22 mouse cellular contexts compared by ENCODE assay signal in the genomic region with DNA sequence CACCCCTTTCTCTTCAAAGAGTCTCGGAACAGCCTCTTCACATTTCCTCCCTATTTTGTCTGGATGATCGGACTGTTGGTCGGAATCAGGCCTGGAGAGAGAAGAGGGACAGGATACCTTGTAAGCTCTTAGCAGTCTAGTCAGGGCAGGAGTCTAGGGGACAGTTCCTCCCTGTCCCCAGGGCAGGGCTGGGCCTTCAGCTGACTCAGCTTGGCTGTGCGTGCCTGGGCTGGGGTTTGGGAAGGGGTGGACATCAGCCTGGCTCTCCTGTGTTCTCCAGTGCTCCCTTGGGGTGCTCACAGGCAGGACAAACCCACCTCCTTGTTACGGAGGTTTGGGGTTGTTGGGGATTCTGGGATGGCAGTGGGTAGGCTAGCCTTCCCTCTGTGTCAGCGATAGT. TPM values are rescaled to one million over a fixed set of nuclear protein-coding genes. Genes with fewer than 3 reads are reported as not detected.
DNase-seq lines count a peak whose midpoint lies in the region; ATAC-seq and TF ChIP-seq lines count a peak whose summit lies in the region.
"Had no signal": no experiment of that assay in that cellular context is flagged by ENCODE, and none has a peak within 500 bp of the region (broad histone marks: within the 10 kb centered on the region; RNA-seq: fewer than 3 reads in every experiment).

No protein-coding gene starts in this region.

- H3K4me2 ChIP-seq in kidney, embryonic 16.5 days (replicated peaks; ENCODE audit: low read depth, low read length): peak overlapping the region; percentile 90; the same call in 1 of the 2 replicates
- H3K4me2 ChIP-seq in embryonic facial prominence, embryonic 14.5 days (ENCODE audit: low read depth, low read length): peak overlapping the region; percentile 78; the same call in 1 of the 2 replicates
- H3K4me2 ChIP-seq in liver, postnatal 0 days (ENCODE audit: low read depth, low read length): peak overlapping the region; percentile 88
- H3K4me2 ChIP-seq in midbrain, postnatal 0 days (ENCODE audit: low read depth, low read length, poor library complexity, severe bottlenecking): no peak overlapping the region
- H3K4me2 ChIP-seq: midbrain, embryonic 12.5 days had no signal

- no peak for TF ChIP-seq CTCF in ES-Bruce4 (IDR thresholded peaks at IDR 0.05; ENCODE audit: low read depth, low read length)
- TF ChIP-seq CTCF in liver, postnatal 0 days (IDR thresholded peaks at IDR 0.05; ENCODE audit: low read depth): no peak
- TF ChIP-seq CTCF in midbrain, postnatal 0 days (IDR thresholded peaks at IDR 0.05): no peak

- no peak overlapping the region for H3K4me3 ChIP-seq in kidney, embryonic 16.5 days (ENCODE audit: low read length)
- H3K4me3 ChIP-seq in ES-Bruce4 (ENCODE audit: low read depth, low read length): no peak overlapping the region
- H3K4me3 ChIP-seq in embryonic facial prominence, embryonic 14.5 days (ENCODE audit: low read depth, low read length): no peak overlapping the region
- no peak overlapping the region for H3K4me3 ChIP-seq in liver, postnatal 0 days (ENCODE audit: low read depth, low read length)
- no peak overlapping the region for H3K4me3 ChIP-seq in midbrain, postnatal 0 days (ENCODE audit: low read depth, low read length)
- H3K4me3 ChIP-seq: midbrain, embryonic 12.5 days had no signal

- H3K9me3 ChIP-seq in kidney, embryonic 16.5 days (ENCODE audit: low read length): no peaks in the 10 kb centered on the region
- no peaks in the 10 kb centered on the region for H3K9me3 ChIP-seq in ES-Bruce4 (replicated peaks; ENCODE audit: control insufficient read depth, insufficient read depth, low read length, poor library complexity, severe bottlenecking)
- no peaks in the 10 kb centered on the region for H3K9me3 ChIP-seq in embryonic facial prominence, embryonic 14.5 days (ENCODE audit: control insufficient read depth, low read length)
- H3K9me3 ChIP-seq in liver, postnatal 0 days (ENCODE audit: low read length): no peaks in the 10 kb centered on the region
- no peaks in the 10 kb centered on the region for H3K9me3 ChIP-seq in midbrain, postnatal 0 days (ENCODE audit: low read length)
- H3K9me3 ChIP-seq: midbrain, embryonic 12.5 days had no signal

- peaks cover 14% of the 10 kb centered on the region for H3K27me3 ChIP-seq in kidney, embryonic 16.5 days (ENCODE audit: insufficient read depth, low read length)
- H3K27me3 ChIP-seq in ES-Bruce4 (ENCODE audit: control insufficient read depth, insufficient read depth, low read length, poor library complexity, severe bottlenecking): no peaks in the 10 kb centered on the region
- H3K27me3 ChIP-seq in embryonic facial prominence, embryonic 14.5 days (replicated peaks; ENCODE audit: control insufficient read depth, insufficient read depth, low read length): peaks cover 40% of the 10 kb centered on the region
- no peaks in the 10 kb centered on the region for H3K27me3 ChIP-seq in liver, postnatal 0 days (ENCODE audit: insufficient read depth, low read length)
- peaks cover 15% of the 10 kb centered on the region for H3K27me3 ChIP-seq in midbrain, postnatal 0 days (ENCODE audit: insufficient read depth, low read length)

- peak; percentile 72; the same call in 1 of the 2 replicates for TF ChIP-seq EP300 in ES-Bruce4 (IDR thresholded peaks at IDR 0.05; ENCODE audit: insufficient read depth, low read depth, low read length)
- no peak for TF ChIP-seq EP300 in liver, postnatal 0 days (IDR thresholded peaks at IDR 0.05; ENCODE audit: low read depth)

- no peak overlapping the region; the same call in 1 of the 2 replicates for H3K27ac ChIP-seq in kidney, embryonic 16.5 days (ENCODE audit: low read length)
- no peak overlapping the region for H3K27ac ChIP-seq in ES-Bruce4 (ENCODE audit: insufficient read depth, low read length)
- no peak overlapping the region for H3K27ac ChIP-seq in embryonic facial prominence, embryonic 14.5 days (replicated peaks; ENCODE audit: low read depth, low read length)
- peak overlapping the region; percentile 79 for H3K27ac ChIP-seq in liver, postnatal 0 days (ENCODE audit: low read depth)
- H3K27ac ChIP-seq in midbrain, postnatal 0 days (ENCODE audit: low read depth, low read length): no peak overlapping the region
- H3K27ac ChIP-seq: hindbrain, postnatal 0 days; midbrain, embryonic 12.5 days had no signal

- no peak for ATAC-seq in kidney, embryonic 16.5 days (ENCODE audit: low FRiP score, low TSS enrichment)
- ATAC-seq in embryonic facial prominence, embryonic 14.5 days (ENCODE audit: low read depth): no peak
- no peak for ATAC-seq in liver, postnatal 0 days
- no peak for ATAC-seq in midbrain, postnatal 0 days (ENCODE audit: low FRiP score)
- ATAC-seq: CD4-positive, CD25-positive, alpha-beta regulatory T cell, adult 4 months; forebrain, embryonic 16.5 days; hindbrain, postnatal 0 days had no signal

- H3K9ac ChIP-seq in kidney, embryonic 16.5 days (replicated peaks; ENCODE audit: low read length): no peak overlapping the region
- H3K9ac ChIP-seq in ES-Bruce4 (ENCODE audit: low read depth, poor library complexity, severe bottlenecking): no peak overlapping the region
- H3K9ac ChIP-seq in embryonic facial prominence, embryonic 14.5 days (ENCODE audit: low read depth, low read length): no peak overlapping the region
- peak overlapping the region; percentile 30 for H3K9ac ChIP-seq in liver, postnatal 0 days (replicated peaks)
- H3K9ac ChIP-seq in midbrain, postnatal 0 days (replicated peaks; ENCODE audit: low read length, poor library complexity, severe bottlenecking): no peak overlapping the region
- H3K9ac ChIP-seq: midbrain, embryonic 12.5 days had no signal

- no peak for DNase-seq in kidney, postnatal 25 days
- DNase-seq in embryonic facial prominence, embryonic 14.5 days (ENCODE audit: low spot score): no peak
- DNase-seq in liver, postnatal 0 days: no peak
- no peak for DNase-seq in midbrain, postnatal 0 days (ENCODE audit: low spot score)
- DNase-seq in cerebellum, postnatal 14 days: no peak
- DNase-seq: adrenal gland, postnatal 25 days; cerebellum, adult 9-10 months; embryo, embryonic 11 days; heart, postnatal 36 days; kidney, postnatal 4 days; right cerebral cortex, adult 18-20 months; thymus, adult 2 months had no signal

- H3K36me3 ChIP-seq in kidney, embryonic 16.5 days (ENCODE audit: insufficient read depth, low read length): no peaks in the 10 kb centered on the region
- no peaks in the 10 kb centered on the region for H3K36me3 ChIP-seq in ES-Bruce4 (ENCODE audit: control insufficient read depth, insufficient read depth, low read length, poor library complexity, severe bottlenecking)
- no peaks in the 10 kb centered on the region for H3K36me3 ChIP-seq in embryonic facial prominence, embryonic 14.5 days (ENCODE audit: control insufficient read depth, insufficient read depth, low read length)
- no peaks in the 10 kb centered on the region for H3K36me3 ChIP-seq in liver, postnatal 0 days (replicated peaks; ENCODE audit: insufficient read depth, low read length)
- no peaks in the 10 kb centered on the region for H3K36me3 ChIP-seq in midbrain, postnatal 0 days (ENCODE audit: insufficient read depth, low read length)
- H3K36me3 ChIP-seq: midbrain, embryonic 12.5 days had no signal

- H3K4me1 ChIP-seq in kidney, embryonic 16.5 days (ENCODE audit: insufficient read depth, low read length): peaks cover 35% of the 10 kb centered on the region
- peaks cover 11% of the 10 kb centered on the region for H3K4me1 ChIP-seq in ES-Bruce4 (ENCODE audit: control insufficient read depth, insufficient read depth, low read length)
- peaks cover 17% of the 10 kb centered on the region for H3K4me1 ChIP-seq in embryonic facial prominence, embryonic 14.5 days (ENCODE audit: control insufficient read depth, insufficient read depth, low read length)
- H3K4me1 ChIP-seq in liver, postnatal 0 days (ENCODE audit: insufficient read depth): peaks cover 56% of the 10 kb centered on the region
- peaks cover 8% of the 10 kb centered on the region; the same call in 1 of the 2 replicates for H3K4me1 ChIP-seq in midbrain, postnatal 0 days (ENCODE audit: insufficient read depth, low read length)

- TF ChIP-seq POLR2A in ES-Bruce4 (IDR thresholded peaks at IDR 0.05; ENCODE audit: insufficient read depth, low read length): no peak

- 80% methylated on average over 6 of the region's 6 CpGs for WGBS in kidney, embryonic 16.5 days
- 50% methylated on average over 5 of the region's 6 CpGs for WGBS in embryonic facial prominence, embryonic 14.5 days
- 67% methylated on average over 6 of the region's 6 CpGs for WGBS in liver, postnatal 0 days (ENCODE audit: insufficient replicate concordance)
- 79% methylated on average over 6 of the region's 6 CpGs for WGBS in midbrain, postnatal 0 days

RNA-seq across cellular contexts. Expression of gene 1700001C19Rik, which starts 1.4 kb away (rescaled TPM):
- polyA plus RNA-seq in kidney, embryonic 16.5 days (2015; fragmentation: Nextera tagmentation; extraction: Ambion mirVana): 0.28 TPM in 1 of 2 replicates, not detected in the other
- 0.75 and 1.3 TPM in 2 replicates for polyA plus RNA-seq in ES-Bruce4 (2011; ENCODE audit: insufficient read depth, insufficient read length, low read depth, missing spikeins)
- polyA plus RNA-seq in embryonic facial prominence, embryonic 14.5 days (2014; fragmentation: Nextera tagmentation; extraction: Ambion mirVana): 0.13 and 0.49 TPM in 2 replicates
- 7.5 and 7.8 TPM in 2 replicates for polyA plus RNA-seq in liver, postnatal 0 days (2015; fragmentation: Nextera tagmentation; extraction: Ambion mirVana)
- 0.22 and 2.5 TPM in 2 replicates for total RNA-seq in midbrain, postnatal 0 days (2014; rRNA removed)
- 0.46 and 0.48 TPM in 2 replicates for polyA plus RNA-seq in midbrain, postnatal 0 days (2015; fragmentation: Nextera tagmentation; extraction: Ambion mirVana)
- total RNA-seq: adrenal gland, postnatal 25 days; gastrocnemius, adult 18-20 months; granulocyte monocyte progenitor cell, adult 5-6 weeks; heart, postnatal 36 days; layer of hippocampus, postnatal 25 days had no signal
- polyA plus RNA-seq: CD4-positive, CD25-positive, alpha-beta regulatory T cell, adult 4 months had no signal

RNA-seq across cellular contexts. Expression of gene AI661453, which starts 2.2 kb away (rescaled TPM):
- polyA plus RNA-seq in kidney, embryonic 16.5 days (2015; fragmentation: Nextera tagmentation; extraction: Ambion mirVana): 1.5 and 2.5 TPM in 2 replicates
- 37.6 and 39.2 TPM in 2 replicates for polyA plus RNA-seq in ES-Bruce4 (2011; ENCODE audit: insufficient read depth, insufficient read length, low read depth, missing spikeins)
- polyA plus RNA-seq in embryonic facial prominence, embryonic 14.5 days (2014; fragmentation: Nextera tagmentation; extraction: Ambion mirVana): 2.4 and 2.9 TPM in 2 replicates
- 1.0 and 1.6 TPM in 2 replicates for polyA plus RNA-seq in liver, postnatal 0 days (2015; fragmentation: Nextera tagmentation; extraction: Ambion mirVana)
- total RNA-seq in midbrain, postnatal 0 days (2014; rRNA removed): 0.19 and 0.93 TPM in 2 replicates
- polyA plus RNA-seq in midbrain, postnatal 0 days (2015; fragmentation: Nextera tagmentation; extraction: Ambion mirVana): 0.13 and 0.19 TPM in 2 replicates
- polyA plus RNA-seq: CD4-positive, CD25-positive, alpha-beta regulatory T cell, adult 4 months had no signal

RNA-seq across cellular contexts. Expression of gene Guca1a, which starts 38.2 kb away (rescaled TPM):
- 2.2 and 2.7 TPM in 2 replicates for polyA plus RNA-seq in kidney, embryonic 16.5 days (2015; fragmentation: Nextera tagmentation; extraction: Ambion mirVana)
- polyA plus RNA-seq in ES-Bruce4 (2011; ENCODE audit: insufficient read depth, insufficient read length, low read depth, missing spikeins): 4.1 and 4.7 TPM in 2 replicates
- 5.7 and 6.5 TPM in 2 replicates for polyA plus RNA-seq in embryonic facial prominence, embryonic 14.5 days (2014; fragmentation: Nextera tagmentation; extraction: Ambion mirVana)
- 1.5 TPM in 2 replicates for polyA plus RNA-seq in liver, postnatal 0 days (2015; fragmentation: Nextera tagmentation; extraction: Ambion mirVana)
- total RNA-seq in midbrain, postnatal 0 days (2014; rRNA removed): not detected in 2 replicates
- 1.3 and 1.5 TPM in 2 replicates for polyA plus RNA-seq in midbrain, postnatal 0 days (2015; fragmentation: Nextera tagmentation; extraction: Ambion mirVana)
- total RNA-seq: gastrocnemius, adult 18-20 months; heart, postnatal 36 days; left cerebral cortex, postnatal 25 days had no signal
- polyA plus RNA-seq: CD4-positive, CD25-positive, alpha-beta regulatory T cell, adult 4 months; forebrain, embryonic 16.5 days had no signal

RNA-seq across cellular contexts. Expression of gene Guca1b, which starts 53.4 kb away (rescaled TPM):
- polyA plus RNA-seq in kidney, embryonic 16.5 days (2015; fragmentation: Nextera tagmentation; extraction: Ambion mirVana): 3.9 and 4.7 TPM in 2 replicates
- polyA plus RNA-seq in ES-Bruce4 (2011; ENCODE audit: insufficient read depth, insufficient read length, low read depth, missing spikeins): 0.91 and 1.1 TPM in 2 replicates
- polyA plus RNA-seq in embryonic facial prominence, embryonic 14.5 days (2014; fragmentation: Nextera tagmentation; extraction: Ambion mirVana): 0.37 and 0.50 TPM in 2 replicates
- polyA plus RNA-seq in liver, postnatal 0 days (2015; fragmentation: Nextera tagmentation; extraction: Ambion mirVana): 0.11 and 0.13 TPM in 2 replicates
- total RNA-seq in midbrain, postnatal 0 days (2014; rRNA removed): 0.52 TPM in 1 of 2 replicates, not detected in the other
- polyA plus RNA-seq in midbrain, postnatal 0 days (2015; fragmentation: Nextera tagmentation; extraction: Ambion mirVana): 0.31 and 0.33 TPM in 2 replicates
- total RNA-seq: hindbrain, postnatal 0 days had no signal
